Mouse (Mus musculus) gastrocnemius, postnatal 4 days (tissue): ENCODE measurements around the gene Kcnk16. TPM values are rescaled to one million over a fixed set of nuclear protein-coding genes. Genes with fewer than 3 reads are reported as not detected.

Source experiments
- total RNA-seq, 2 experiments: library from RNA; stranded (reverse); gene quantifications; 2 replicates each; pipeline ENCODE4 v1.2.3; 2021

The Kcnk16 gene
- total RNA-seq, 2 experiments from 2014 or later: not detected

Other genes with a start within 250 kb of the Kcnk16 start
- gene Saysd1, start 130.7 kb downstream of the Kcnk16 start, total RNA-seq: 1 to 10 TPM; 2.6 to 2.9 TPM
- 1 to 10 TPM; 1.6 to 2.9 TPM for gene Kcnk5, start 87.4 kb downstream of the Kcnk16 start, total RNA-seq
- gene Nudt13, start 25.5 kb upstream of the Kcnk16 start, total RNA-seq: 10 to 100 TPM; 17.1 to 21.1 TPM
- 10 to 100 TPM; 26.8 to 34.3 TPM for gene Ecd, start 78.9 kb upstream of the Kcnk16 start, total RNA-seq
- 10 to 100 TPM; 28.7 to 31.7 TPM for gene Fam149b, start 79.0 kb upstream of the Kcnk16 start, total RNA-seq
- 10 to 100 TPM; 27.5 to 29.9 TPM for gene Dnajc9, start 119.7 kb upstream of the Kcnk16 start, total RNA-seq
- gene Mrps16, start 124.4 kb upstream of the Kcnk16 start, total RNA-seq: 10 to 100 TPM; 51.8 to 54.7 TPM
- gene Cfap70, start 183.0 kb upstream of the Kcnk16 start, total RNA-seq: under 1 TPM; 0.21 to 0.64 TPM
- gene Anxa7, start 210.9 kb upstream of the Kcnk16 start, total RNA-seq: 10 to 100 TPM; 43.1 to 52.3 TPM
- gene Mss51, start 227.7 kb upstream of the Kcnk16 start, total RNA-seq: 1 to 10 TPM; 2.6 to 5.7 TPM